Mouse (Mus musculus): ENCODE data around the gene Dcaf17.

DNA sequence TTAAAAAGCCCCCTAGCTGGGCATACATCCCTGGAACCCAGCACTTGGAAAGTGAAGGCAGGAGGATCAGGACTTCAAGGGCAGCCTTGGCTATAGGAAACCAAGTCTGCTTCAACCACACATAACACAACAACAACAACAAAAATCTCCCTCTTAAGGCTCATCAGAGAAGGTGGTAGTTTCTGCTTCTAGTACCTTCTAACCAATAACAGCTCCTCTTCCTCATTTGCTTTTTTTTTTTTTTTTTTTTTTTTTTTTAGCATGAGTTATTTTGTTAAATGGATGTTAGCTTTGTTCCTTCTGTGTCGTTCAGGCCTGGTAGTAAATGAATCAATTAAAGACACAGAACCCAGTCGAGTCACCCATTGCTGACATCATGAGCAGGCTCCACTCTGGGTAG lies 52.1 kb downstream of the Dcaf17 start:
- TF ChIP-seq CTCF (IDR thresholded peaks at IDR 0.05) = no peak
- TF ChIP-seq EP300 (IDR thresholded peaks at IDR 0.05) = no peak
